Mouse (Mus musculus) kidney, embryonic 15.5 days (tissue): ENCODE measurements around the gene Hopx. TPM values are rescaled to one million over a fixed set of nuclear protein-coding genes. Genes with fewer than 3 reads are reported as not detected.
A peak's percentile ranks its signal among the peaks of the same experiment; 100 is the strongest.

ENCODE experiments used
- ATAC-seq: fragments of 200-750 bp; cut with Nextera tagmentation; replicated peaks from 2 replicates; pipeline ENCODE4 v1.8.0; 2017; ENCODE audit warnings: moderate TSS enrichment; ENCODE audit not compliant: low FRiP score
- H3K27ac ChIP-seq: fragments of 300-500 bp; sonication (generic); 2 replicates; pipeline ENCODE4 v1.5.1; 2015; ENCODE audit warnings: mild to moderate bottlenecking, inconsistent platforms
- H3K27me3 ChIP-seq: fragments of 300-500 bp; sonication (generic); 2 replicates; pipeline ENCODE4 v1.6.1; 2015; ENCODE audit warnings: inconsistent platforms
- H3K36me3 ChIP-seq: fragments of 300-500 bp; sonication (generic); 2 replicates; pipeline ENCODE4 v1.6.1; 2015; ENCODE audit warnings: inconsistent platforms
- H3K4me1 ChIP-seq: fragments of 300-500 bp; sonication (generic); 2 replicates; pipeline ENCODE4 v1.6.1; 2015; ENCODE audit warnings: inconsistent platforms
- H3K4me2 ChIP-seq: fragments of 300-500 bp; sonication (generic); 2 replicates; pipeline ENCODE4 v1.6.1; 2015; ENCODE audit warnings: moderate library complexity, mild to moderate bottlenecking, inconsistent platforms
- H3K4me3 ChIP-seq: fragments of 300-500 bp; sonication (generic); replicated peaks from 2 replicates; pipeline ENCODE4 v1.5.1; 2015; ENCODE audit warnings: mild to moderate bottlenecking, inconsistent platforms
- H3K9ac ChIP-seq: fragments of 300-500 bp; sonication (generic); 2 replicates; pipeline ENCODE4 v1.6.1; 2015; ENCODE audit warnings: mild to moderate bottlenecking, inconsistent platforms
- H3K9me3 ChIP-seq: fragments of 300-500 bp; sonication (generic); replicated peaks from 2 replicates; pipeline ENCODE4 v1.6.1; 2016; ENCODE audit warnings: inconsistent platforms
- WGBS: fragments of 180-500 bp; shearing (Covaris S2); methylation state at CpG from one replicate; pipeline ENCODE4 v1.1.7; 2015; ENCODE audit warnings: mixed read lengths; 5-methylcytosine and 5-hydroxymethylcytosine counted together
- polyA plus RNA-seq: library from polyadenylated mRNA; unstranded; fragments of >200 nt; fragmentation: Nextera tagmentation; extraction: Ambion mirVana; gene quantifications from 2 replicates; pipeline ENCODE4 v1.2.1, GENCODE M21; 2015

The Hopx gene
- polyA plus RNA-seq, 1 experiment from 2014 or later = 1.7 TPM

DNA sequence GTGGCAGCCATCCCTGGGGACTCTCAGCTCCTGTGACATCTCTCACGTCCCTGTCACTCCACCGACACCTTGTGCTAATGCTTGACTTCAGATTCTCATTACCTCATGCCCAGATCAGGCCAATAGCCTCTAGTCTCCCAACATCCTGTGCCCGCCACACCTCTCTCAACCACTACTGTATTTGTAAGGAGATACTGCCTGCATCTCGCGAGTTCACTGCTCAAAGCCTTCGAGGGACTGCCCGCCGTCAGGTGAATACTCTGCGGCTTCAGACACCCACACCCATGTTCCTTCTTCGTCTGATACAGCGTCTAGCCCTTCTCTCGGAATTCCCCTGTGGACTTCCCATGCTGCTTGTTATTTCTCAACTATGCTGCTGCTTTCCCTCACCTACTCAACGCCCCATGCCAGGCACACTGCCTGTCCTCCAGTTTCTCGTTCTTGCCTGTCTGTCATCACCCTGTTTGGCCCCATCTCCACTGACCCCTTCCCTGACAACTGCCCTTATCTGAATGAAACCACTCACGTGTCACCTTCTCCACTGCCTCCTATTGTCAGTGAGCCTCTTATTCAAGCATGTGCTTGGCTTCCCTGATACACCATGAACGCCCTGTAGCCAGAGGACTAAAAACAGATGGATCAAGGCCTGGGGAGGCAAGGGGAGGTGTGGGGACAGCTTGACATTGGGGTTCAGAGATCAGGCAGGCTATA lies 15.5 kb upstream of the Hopx start:
- Histone ChIP-seq H3K27me3 (no peaks in the 10 kb centered on the region), H3K9ac (no peak overlapping the region), H3K9me3 (no peaks in the 10 kb centered on the region), H3K4me3 (no peak overlapping the region), H3K27ac (no peak overlapping the region), H3K36me3 (no peaks in the 10 kb centered on the region), H3K4me2 (no peak overlapping the region), H3K4me1 (no peaks in the 10 kb centered on the region)
- WGBS = 74% methylated on average over 16 of the region's 16 CpGs
- no peak for ATAC-seq

DNA sequence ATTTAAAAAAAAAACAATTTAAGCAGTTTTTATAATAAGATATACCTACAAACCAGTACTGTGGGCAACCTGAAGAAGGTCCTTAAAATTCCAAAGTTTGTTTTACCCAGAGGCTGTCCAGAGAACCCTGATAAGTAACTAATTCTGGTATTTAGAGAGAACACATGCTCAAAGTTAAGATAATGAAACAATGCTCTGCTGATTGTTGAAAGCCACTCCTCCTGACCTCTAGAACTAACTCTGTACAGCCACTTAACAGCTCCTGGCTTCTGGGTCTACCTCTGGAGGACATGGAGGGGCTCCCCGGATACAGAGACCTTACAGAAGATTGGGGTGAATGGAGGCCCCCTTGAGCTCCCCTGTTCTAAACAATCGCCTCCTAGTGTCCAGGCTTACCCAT lies 15.0 kb upstream of the Hopx start:
- H3K9me3 ChIP-seq = no peaks in the 10 kb centered on the region
- WGBS = 79% methylated on average over 2 of the region's 2 CpGs
- no peaks in the 10 kb centered on the region for H3K27me3 ChIP-seq
- no peak overlapping the region for H3K4me2 ChIP-seq
- no peak overlapping the region for H3K4me3 ChIP-seq
- no peaks in the 10 kb centered on the region for H3K4me1 ChIP-seq
- no peak overlapping the region for H3K9ac ChIP-seq
- H3K27ac ChIP-seq = no peak overlapping the region
- no peaks in the 10 kb centered on the region for H3K36me3 ChIP-seq
- ATAC-seq = no peak

DNA sequence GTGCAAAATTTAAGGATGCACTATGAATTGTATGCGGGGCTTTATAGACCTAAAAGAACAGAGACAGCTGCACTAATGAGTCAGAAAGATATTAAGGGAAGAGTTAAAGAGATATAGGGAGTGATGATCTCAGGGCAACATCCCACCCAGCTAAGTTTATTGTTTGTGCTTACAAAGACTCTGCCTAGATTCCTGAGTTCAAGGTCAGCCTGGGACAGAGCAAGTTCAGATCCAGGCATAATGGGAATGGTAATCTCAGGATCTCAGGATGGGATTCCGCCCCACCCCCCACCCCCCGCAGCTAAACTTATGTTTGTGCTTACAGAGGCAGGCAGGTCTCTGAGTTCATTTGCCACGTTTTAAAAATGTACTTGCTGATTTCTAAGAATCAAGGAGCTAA lies 13.9 kb upstream of the Hopx start:
- WGBS = 88% methylated on average over 4 of the region's 4 CpGs
- Histone ChIP-seq H3K4me2 (no peak overlapping the region), H3K9me3 (no peaks in the 10 kb centered on the region), H3K27me3 (no peaks in the 10 kb centered on the region), H3K9ac (no peak overlapping the region), H3K4me3 (no peak overlapping the region), H3K4me1 (peaks cover 7% of the 10 kb centered on the region), H3K36me3 (no peaks in the 10 kb centered on the region), H3K27ac (no peak overlapping the region)
- ATAC-seq = no peak

DNA sequence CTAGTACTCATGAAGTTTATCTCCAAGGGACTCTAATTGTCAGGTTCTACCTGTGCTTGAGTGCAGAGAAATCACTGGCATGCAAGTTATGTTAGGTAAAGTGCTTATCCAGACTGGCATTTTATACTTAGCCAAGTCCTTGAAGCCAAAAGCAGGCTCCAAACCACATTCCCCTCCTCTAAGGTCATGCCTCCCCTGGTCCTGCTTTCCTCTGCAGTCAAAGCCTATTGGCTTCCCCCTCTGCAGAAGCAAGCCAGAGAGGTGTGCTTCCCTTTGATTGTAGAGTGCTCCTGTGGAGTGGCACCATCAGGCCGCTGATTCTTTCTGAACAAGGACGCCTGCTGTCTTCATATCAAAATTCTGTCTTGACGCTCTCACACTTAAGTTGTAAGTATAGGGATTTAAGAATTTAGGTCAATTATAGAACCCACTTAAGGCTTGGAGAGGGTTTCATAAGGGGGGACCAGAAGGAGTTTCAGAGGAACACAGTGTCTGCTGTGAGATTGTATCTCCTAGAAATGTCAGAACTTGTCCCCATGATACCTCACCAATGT lies 11.6 kb upstream of the Hopx start:
- peaks cover 26% of the 10 kb centered on the region for H3K4me1 ChIP-seq
- no peaks in the 10 kb centered on the region for H3K9me3 ChIP-seq
- H3K27ac ChIP-seq = no peak overlapping the region
- no peak overlapping the region for H3K4me3 ChIP-seq
- H3K27me3 ChIP-seq = no peaks in the 10 kb centered on the region
- no peaks in the 10 kb centered on the region for H3K36me3 ChIP-seq
- 94% methylated on average over 3 of the region's 3 CpGs for WGBS
- no peak for ATAC-seq
- no peak overlapping the region for H3K9ac ChIP-seq
- H3K4me2 ChIP-seq = no peak overlapping the region

DNA sequence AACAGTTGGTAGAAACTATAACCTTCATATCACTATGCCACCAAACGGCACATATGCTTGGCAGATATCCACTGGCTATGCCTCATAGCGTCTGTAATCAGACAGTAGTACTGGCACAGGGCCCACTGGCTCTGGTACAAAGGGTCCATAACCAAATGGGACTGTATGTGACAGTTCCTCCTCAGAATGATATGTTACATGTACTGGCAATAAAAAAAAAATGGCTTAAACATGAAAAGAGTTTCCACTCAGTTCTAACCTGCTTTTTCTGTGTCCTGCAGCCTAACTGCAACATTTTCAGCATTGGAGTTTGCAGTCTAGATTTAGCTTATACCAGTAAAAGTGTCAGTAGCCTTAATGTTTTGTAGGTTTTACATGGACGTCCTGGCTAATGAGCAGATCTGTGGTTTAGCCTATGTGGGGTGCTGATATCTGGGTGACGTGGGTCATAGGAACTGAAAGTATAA lies 9.9 kb upstream of the Hopx start:
- no peak overlapping the region for H3K4me2 ChIP-seq
- H3K27me3 ChIP-seq = no peaks in the 10 kb centered on the region
- no peak overlapping the region for H3K9ac ChIP-seq
- H3K27ac ChIP-seq = peak overlapping the region; percentile 45; the same call in 1 of the 2 replicates
- no peak for ATAC-seq
- H3K36me3 ChIP-seq = no peaks in the 10 kb centered on the region
- WGBS = 66% methylated on average over 4 of the region's 4 CpGs
- peaks cover 26% of the 10 kb centered on the region for H3K4me1 ChIP-seq
- H3K4me3 ChIP-seq = no peak overlapping the region
- no peaks in the 10 kb centered on the region for H3K9me3 ChIP-seq

DNA sequence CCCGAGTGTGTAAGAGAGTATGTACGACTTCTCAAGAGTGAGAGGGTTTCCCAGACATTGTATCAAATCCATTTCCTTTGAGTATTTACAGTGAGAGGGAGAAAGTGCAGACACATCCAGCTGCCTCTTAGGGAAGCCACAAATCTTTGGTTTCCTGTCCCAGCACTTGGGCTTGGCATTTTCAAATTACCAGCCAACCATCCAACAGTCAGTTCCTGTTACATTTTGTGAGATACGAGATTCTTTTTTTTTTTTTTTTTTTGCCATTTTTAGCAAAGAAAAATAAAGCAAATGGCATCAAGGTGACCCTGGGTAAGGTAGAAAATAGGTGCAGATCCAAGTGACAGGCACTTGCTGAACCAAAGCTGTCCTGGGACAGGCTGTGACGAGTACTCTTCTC lies 9.2 kb upstream of the Hopx start:
- H3K4me2 ChIP-seq = no peak overlapping the region
- H3K27me3 ChIP-seq = no peaks in the 10 kb centered on the region
- H3K36me3 ChIP-seq = no peaks in the 10 kb centered on the region
- H3K9me3 ChIP-seq = no peaks in the 10 kb centered on the region
- ATAC-seq = no peak
- WGBS = 60% methylated on average over 4 of the region's 4 CpGs
- no peak overlapping the region for H3K9ac ChIP-seq
- H3K4me3 ChIP-seq = no peak overlapping the region
- peaks cover 26% of the 10 kb centered on the region for H3K4me1 ChIP-seq
- H3K27ac ChIP-seq = peak overlapping the region; percentile 45; the same call in 1 of the 2 replicates

DNA sequence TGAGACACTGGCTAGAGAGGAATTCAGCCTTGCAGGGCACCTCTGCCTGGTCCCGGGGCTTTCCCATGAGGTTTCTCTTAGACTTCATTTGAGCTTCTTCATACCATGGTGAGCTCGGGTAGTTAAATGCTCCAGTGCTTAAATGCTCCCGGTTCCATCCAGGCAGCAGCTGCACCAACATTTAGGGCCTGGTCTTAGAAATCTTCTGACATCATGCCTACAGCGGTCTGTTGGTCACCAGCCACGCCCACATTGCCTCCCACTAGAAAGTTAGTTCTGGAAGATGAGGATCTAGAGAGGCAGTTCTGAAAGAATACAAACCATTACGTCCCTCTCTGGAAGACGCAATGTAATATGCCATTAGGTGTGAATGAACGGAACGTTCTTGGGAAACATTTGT lies 8.7 kb upstream of the Hopx start:
- no peaks in the 10 kb centered on the region for H3K27me3 ChIP-seq
- H3K9ac ChIP-seq = no peak overlapping the region

DNA sequence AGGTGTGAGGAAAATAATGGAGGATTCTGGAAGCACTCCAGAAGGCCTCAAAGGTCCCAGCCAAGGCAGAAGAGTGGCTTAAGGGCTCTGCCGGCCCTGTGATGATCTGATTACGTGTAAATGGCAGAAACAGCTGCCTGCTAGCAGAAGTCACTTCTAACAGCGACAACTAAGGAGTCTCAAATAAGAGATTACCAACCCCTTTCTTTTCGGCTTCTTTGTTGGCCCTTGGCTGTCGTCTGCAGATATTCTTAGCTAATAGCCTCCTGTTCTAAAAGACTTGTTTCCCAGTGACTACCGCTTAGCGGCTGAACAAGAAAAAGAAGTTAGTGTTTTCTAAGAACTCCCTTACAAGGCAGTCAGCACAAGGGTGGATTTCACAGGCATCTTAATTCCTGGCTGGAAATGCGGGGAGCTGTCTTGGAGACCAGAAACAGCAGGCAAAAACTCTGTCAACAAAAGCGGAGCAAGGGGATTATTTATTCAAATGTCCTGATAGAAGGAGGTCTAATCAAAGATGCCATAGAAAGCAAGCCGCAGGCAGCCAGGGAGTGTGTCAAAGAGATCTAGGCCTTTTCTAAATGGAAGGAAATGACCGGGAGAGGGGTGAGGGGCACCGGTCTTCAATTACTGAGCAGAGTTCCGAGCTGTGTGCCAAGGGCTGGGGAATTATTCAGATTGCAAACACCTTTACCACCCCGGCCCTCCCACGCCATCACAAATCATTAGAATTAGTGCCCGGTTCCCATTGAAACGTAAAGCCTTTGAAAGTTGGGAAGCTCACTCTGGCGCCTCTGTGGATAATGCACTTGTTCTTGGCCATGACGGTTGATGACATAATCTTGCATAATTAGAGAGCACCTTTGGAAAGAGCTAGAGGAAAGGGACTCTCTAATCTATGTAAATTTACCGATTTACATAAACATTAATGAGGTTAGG lies 7.6 kb upstream of the Hopx start:
- no peak overlapping the region for H3K4me3 ChIP-seq
- no peaks in the 10 kb centered on the region for H3K27me3 ChIP-seq
- whole genome bisulfite sequencing = 15% methylated on average over 20 of the region's 20 CpGs
- H3K9me3 ChIP-seq = no peaks in the 10 kb centered on the region
- H3K36me3 ChIP-seq = no peaks in the 10 kb centered on the region
- peak overlapping the region; percentile 45 for H3K27ac ChIP-seq
- H3K4me1 ChIP-seq = peaks cover 26% of the 10 kb centered on the region
- H3K4me2 ChIP-seq = peak overlapping the region; percentile 23; the same call in 1 of the 2 replicates
- peak; percentile 35; the same call in 1 of the 2 replicates for ATAC-seq
- H3K9ac ChIP-seq = no peak overlapping the region; the same call in 1 of the 2 replicates

More for the DNA sequence above, 8.7 kb upstream of the Hopx start:
- 41% methylated on average over 9 of the region's 9 CpGs for WGBS
- Histone ChIP-seq H3K4me1 (peaks cover 26% of the 10 kb centered on the region), H3K4me3 (no peak overlapping the region), H3K4me2 (0 out of 2 replicates have a peak overlapping the region, but pooled peaks have one; percentile 4), H3K9me3 (no peaks in the 10 kb centered on the region), H3K36me3 (no peaks in the 10 kb centered on the region), H3K27ac (peak overlapping the region; percentile 45)
- ATAC-seq = peak; percentile 77

DNA sequence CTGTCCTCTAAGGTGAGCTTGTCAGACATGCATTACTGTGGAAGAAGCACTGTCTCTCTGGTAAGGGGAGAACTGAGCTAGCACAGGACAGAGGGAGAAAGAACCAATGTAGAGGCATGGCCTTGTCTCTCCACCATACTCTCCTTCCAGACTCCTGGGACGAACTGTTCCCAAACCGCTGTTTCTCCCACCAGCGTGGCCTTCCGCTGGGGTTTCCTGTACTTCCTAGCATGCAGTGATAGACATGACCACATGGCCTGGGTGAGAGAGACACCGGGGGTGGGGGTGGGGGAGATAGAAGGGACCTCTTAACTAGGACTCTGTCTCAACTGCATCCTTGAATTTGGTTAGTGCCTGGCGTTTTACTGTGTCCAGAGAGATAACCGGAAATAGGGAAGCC lies 5.8 kb upstream of the Hopx start:
- no peaks in the 10 kb centered on the region for H3K36me3 ChIP-seq
- WGBS = 87% methylated on average over 7 of the region's 7 CpGs
- H3K27ac ChIP-seq = no peak overlapping the region
- no peaks in the 10 kb centered on the region for H3K27me3 ChIP-seq
- peaks cover 30% of the 10 kb centered on the region for H3K4me1 ChIP-seq
- no peaks in the 10 kb centered on the region for H3K9me3 ChIP-seq
- no peak overlapping the region for H3K4me3 ChIP-seq
- no peak overlapping the region for H3K4me2 ChIP-seq
- H3K9ac ChIP-seq = no peak overlapping the region
- no peak for ATAC-seq

DNA sequence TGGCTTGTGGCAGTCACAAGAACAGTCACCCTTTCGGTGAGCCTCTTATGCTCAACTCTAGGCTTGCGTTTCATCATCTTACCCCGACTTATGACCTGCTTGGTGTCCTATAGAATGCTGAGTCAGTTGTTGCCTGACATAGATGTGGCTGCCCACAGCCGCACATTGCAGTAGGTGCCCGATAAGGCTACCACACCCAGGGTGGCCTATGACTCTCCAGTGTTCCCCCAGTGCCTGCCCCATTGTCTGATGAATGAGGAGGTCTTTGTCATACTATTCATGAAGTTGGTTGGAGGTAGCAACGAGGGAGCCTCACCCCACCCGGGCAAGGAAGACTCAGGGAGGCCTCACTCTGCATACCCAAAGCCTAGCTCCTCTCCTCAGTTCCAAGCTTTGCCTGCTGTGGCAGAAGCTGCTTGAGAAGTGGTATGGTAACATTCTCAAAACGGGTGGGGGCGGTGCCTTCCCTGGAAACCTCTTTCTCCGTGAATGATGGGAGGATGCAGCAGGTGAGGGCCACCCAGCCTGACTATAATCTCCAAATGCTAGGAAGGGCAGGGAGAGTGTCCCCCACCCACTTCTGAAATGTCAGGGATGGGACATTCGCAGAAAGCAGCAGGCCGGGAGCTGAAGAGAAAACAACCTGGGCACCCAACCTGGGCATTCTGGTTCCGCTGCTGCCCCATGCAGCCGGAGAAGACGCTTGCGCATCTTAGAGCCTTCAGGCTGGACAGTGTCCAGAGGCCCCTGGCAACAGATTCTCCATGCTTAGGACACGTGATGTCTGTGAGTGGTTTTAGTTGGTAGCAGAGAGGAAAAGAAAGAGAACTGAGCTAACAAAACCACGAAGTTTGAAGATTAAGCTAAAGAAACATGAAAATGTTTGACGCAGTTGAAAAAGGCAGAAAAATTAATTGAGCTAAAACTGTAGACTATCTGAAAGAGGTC lies 4.8 kb upstream of the Hopx start:
- Histone ChIP-seq H3K4me2 (no peak overlapping the region), H3K9ac (no peak overlapping the region), H3K27ac (no peak overlapping the region), H3K36me3 (no peaks in the 10 kb centered on the region), H3K9me3 (no peaks in the 10 kb centered on the region), H3K4me3 (no peak overlapping the region), H3K27me3 (no peaks in the 10 kb centered on the region), H3K4me1 (peaks cover 39% of the 10 kb centered on the region)
- WGBS = 88% methylated on average over 19 of the region's 19 CpGs
- no peak for ATAC-seq

DNA sequence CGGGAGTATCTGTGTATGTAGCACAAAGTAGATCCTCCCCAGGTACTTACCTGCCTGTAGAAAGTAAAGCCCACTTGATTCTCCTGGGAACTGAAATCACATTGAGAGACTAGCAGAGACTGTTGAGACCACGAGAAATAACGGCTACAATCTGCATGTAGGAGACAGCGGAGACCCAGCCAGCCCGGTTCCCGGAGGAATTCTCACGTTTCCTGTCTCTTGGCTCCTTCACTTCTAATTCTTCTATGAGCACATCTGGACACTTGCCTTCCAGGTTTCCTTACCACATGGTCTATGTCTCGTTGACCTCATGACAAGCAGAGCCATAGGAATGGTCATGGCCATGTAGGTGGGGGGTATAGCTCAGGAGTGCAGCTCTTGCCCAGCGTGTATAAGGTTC lies 811 bp upstream of the Hopx start:
- H3K4me2 ChIP-seq = no peak overlapping the region

More for the DNA sequence above, 811 bp upstream of the Hopx start:
- H3K9me3 ChIP-seq = no peaks in the 10 kb centered on the region
- H3K9ac ChIP-seq = no peak overlapping the region
- WGBS = 79% methylated on average over 9 of the region's 9 CpGs
- no peaks in the 10 kb centered on the region for H3K27me3 ChIP-seq
- H3K27ac ChIP-seq = peak overlapping the region; percentile 11; the same call in 1 of the 2 replicates
- H3K4me1 ChIP-seq = peaks cover 17% of the 10 kb centered on the region
- H3K36me3 ChIP-seq = no peaks in the 10 kb centered on the region
- no peak for ATAC-seq
- no peak overlapping the region for H3K4me3 ChIP-seq
